Mouse (Mus musculus) ES-Bruce4 (cell line): ENCODE measurements around the gene Myt1l.

Experiments
- CTCF ChIP-seq: IDR thresholded peaks from one replicate; pipeline ENCODE4 v1.8.1; 2011; ENCODE audit warnings: low read depth, low read length
- EP300 ChIP-seq: IDR thresholded peaks from 2 replicates; pipeline ENCODE4 v1.6.1; 2011; ENCODE audit warnings: low read depth, low read length; ENCODE audit not compliant: insufficient read depth

DNA sequence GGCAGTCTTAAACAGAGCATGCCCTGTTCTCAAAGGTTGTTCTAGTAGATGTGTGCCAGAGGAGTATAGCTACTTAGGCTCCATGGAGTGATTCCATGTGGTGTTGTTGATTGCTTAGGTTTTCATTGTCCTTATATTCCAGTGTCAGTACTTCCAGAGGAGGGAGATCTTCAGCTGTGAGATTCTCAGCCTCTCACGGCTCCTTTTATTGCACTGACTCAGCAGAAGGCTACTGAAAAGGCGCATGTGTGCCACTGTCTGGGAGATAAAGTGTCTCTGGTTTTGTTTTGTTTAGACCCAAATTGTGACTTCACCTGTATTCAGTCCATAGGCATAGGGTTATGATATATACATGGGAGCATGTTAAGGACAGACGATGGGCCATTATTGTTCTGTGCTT, 28.2 kb downstream of the Myt1l start:
- TF ChIP-seq EP300 (no peak), CTCF (no peak)
